8 mouse cellular contexts compared by ENCODE assay signal in the genomic region with DNA sequence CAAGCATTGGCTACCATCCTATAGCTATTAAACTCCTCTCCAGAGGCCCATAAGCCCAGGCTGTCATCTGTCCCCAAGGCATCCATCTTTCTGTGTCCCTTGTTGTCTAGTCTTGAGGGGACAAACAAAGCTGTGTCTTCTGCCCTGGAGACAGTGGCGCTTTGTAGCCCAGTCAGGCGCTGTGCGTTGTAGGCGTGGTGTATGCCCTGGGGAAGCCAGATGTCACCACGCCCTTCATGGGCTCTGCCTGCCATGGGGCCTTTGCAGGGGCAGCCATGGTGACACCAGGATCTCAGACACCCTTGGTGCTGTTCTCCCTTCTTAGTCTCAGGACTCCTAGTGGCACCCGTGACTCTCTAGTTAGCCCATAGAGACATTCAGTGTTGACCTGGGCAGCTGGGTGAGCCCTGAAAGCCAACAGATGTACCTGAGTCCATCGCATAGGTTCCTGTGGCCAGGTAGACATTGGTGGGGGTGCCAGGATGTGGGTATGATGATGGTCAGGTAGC. TPM values are rescaled to one million over a fixed set of nuclear protein-coding genes. Genes with fewer than 3 reads are reported as not detected.
DNase-seq lines count a peak whose midpoint lies in the region; ATAC-seq and TF ChIP-seq lines count a peak whose summit lies in the region.

No protein-coding gene starts in this region.

- no peak for ATAC-seq in limb, embryonic 13.5 days (ENCODE audit: low FRiP score, low read depth)

- no peak for TF ChIP-seq POLR2A in thymus, adult 2 months (IDR thresholded peaks at IDR 0.05; ENCODE audit: control insufficient read depth, extremely low read depth, insufficient read depth, low read length, poor library complexity)

- 85% methylated on average over 7 of the region's 7 CpGs for WGBS in thymus, adult 2 months
- WGBS in limb, embryonic 13.5 days, result 93% methylated on average over 7 of the region's 7 CpGs

- peaks cover 54% of the 10 kb centered on the region for H3K4me1 ChIP-seq in thymus, adult 2 months (replicated peaks; ENCODE audit: control insufficient read depth, insufficient read depth, low read length)
- peaks cover 18% of the 10 kb centered on the region for H3K4me1 ChIP-seq in limb, embryonic 13.5 days

- no peaks in the 10 kb centered on the region for H3K27me3 ChIP-seq in thymus, adult 2 months (ENCODE audit: control insufficient read depth, insufficient read depth, low read length)
- no peaks in the 10 kb centered on the region for H3K27me3 ChIP-seq in limb, embryonic 13.5 days

- DNase-seq in cerebellum, adult 11-12 months, result peak; percentile 60
- no peak for DNase-seq in cerebellum, postnatal 10 days
- no peak for DNase-seq in thymus, adult 2 months
- no peak for DNase-seq in thymus, postnatal 25 days
- peak; percentile 55 to 84 for DNase-seq in spleen, postnatal 10 days (ENCODE audit: low spot score in 2 of 2)
- no peak for DNase-seq in layer of hippocampus, adult 9-10 months (ENCODE audit: low spot score)
- DNase-seq in kidney, adult 18-20 months, result no peak

- no peak for TF ChIP-seq CTCF in thymus, adult 2 months (IDR thresholded peaks at IDR 0.05; ENCODE audit: borderline replicate concordance, control insufficient read depth, extremely low read depth, insufficient read depth, low read length, poor library complexity)

- H3K9me3 ChIP-seq in limb, embryonic 13.5 days, result no peaks in the 10 kb centered on the region

- H3K4me2 ChIP-seq in limb, embryonic 13.5 days (replicated peaks), result peak overlapping the region; percentile 96

- no peaks in the 10 kb centered on the region for H3K36me3 ChIP-seq in thymus, adult 2 months (ENCODE audit: control insufficient read depth, insufficient read depth, low read length)
- H3K36me3 ChIP-seq in limb, embryonic 13.5 days, result peaks cover 34% of the 10 kb centered on the region

- H3K9ac ChIP-seq in limb, embryonic 13.5 days, result peak overlapping the region; percentile 77

- peak overlapping the region; percentile 89 for H3K27ac ChIP-seq in thymus, adult 2 months (ENCODE audit: control insufficient read depth, insufficient read depth, low read length)
- H3K27ac ChIP-seq in limb, embryonic 13.5 days, result no peak overlapping the region

- no peak overlapping the region for H3K4me3 ChIP-seq in thymus, adult 2 months (ENCODE audit: control insufficient read depth, insufficient read depth, low read length)
- H3K4me3 ChIP-seq in limb, embryonic 13.5 days, result peak overlapping the region; percentile 71

RNA-seq across cellular contexts. Expression of a gene that starts 1.4 kb away (rescaled TPM):
- polyA plus RNA-seq in thymus, adult 2 months (2012; rRNA removed), result 42.9 and 48.2 TPM in 2 replicates
- 7.6 and 8.8 TPM in 2 replicates for polyA plus RNA-seq in limb, embryonic 13.5 days (2015; fragmentation: Nextera tagmentation; extraction: Ambion mirVana)

RNA-seq across cellular contexts. Expression of a gene that starts 1.4 kb away (rescaled TPM):
- 151 and 156 TPM in 2 replicates for polyA plus RNA-seq in thymus, adult 2 months (2012; rRNA removed)
- 83.9 and 92.0 TPM in 2 replicates for polyA plus RNA-seq in limb, embryonic 13.5 days (2015; fragmentation: Nextera tagmentation; extraction: Ambion mirVana)

RNA-seq across cellular contexts. Expression of a gene that starts 1.8 kb away (rescaled TPM):
- polyA plus RNA-seq in thymus, adult 2 months (2012; rRNA removed), result 7.5 and 8.1 TPM in 2 replicates
- polyA plus RNA-seq in limb, embryonic 13.5 days (2015; fragmentation: Nextera tagmentation; extraction: Ambion mirVana), result 3.7 and 5.6 TPM in 2 replicates

RNA-seq across cellular contexts. Expression of a gene that starts 13.9 kb away (rescaled TPM):
- 310 and 359 TPM in 2 replicates for polyA plus RNA-seq in thymus, adult 2 months (2012; rRNA removed)
- polyA plus RNA-seq in limb, embryonic 13.5 days (2015; fragmentation: Nextera tagmentation; extraction: Ambion mirVana), result 80.9 and 83.0 TPM in 2 replicates

RNA-seq across cellular contexts. Expression of a gene that starts 18.6 kb away (rescaled TPM):
- 492 and 499 TPM in 2 replicates for polyA plus RNA-seq in thymus, adult 2 months (2012; rRNA removed)
- 148 and 159 TPM in 2 replicates for polyA plus RNA-seq in limb, embryonic 13.5 days (2015; fragmentation: Nextera tagmentation; extraction: Ambion mirVana)

Comparison
In these comparisons a context has a peak if more than half of its experiments do, and no peak if none do; other contexts are left out.
1. DNase-seq: peak in cerebellum, adult 11-12 months (single experiment) and spleen, postnatal 10 days (2 of 2); none in cerebellum, postnatal 10 days (0 of 2), thymus, adult 2 months (single experiment), thymus, postnatal 25 days (single experiment), layer of hippocampus, adult 9-10 months (single experiment) and kidney, adult 18-20 months (single experiment).